Mouse (Mus musculus): ENCODE data around the gene Slc25a5. TPM values are rescaled to one million over a fixed set of nuclear protein-coding genes. Genes with fewer than 3 reads are reported as not detected.

Gene Slc25a5
- 10 to 100 TPM; 55.8 to 80.1 TPM for total RNA-seq (2021)
- long read RNA-seq, experiment 1, transcript Slc25a5-201 (4 exons, 1,240 nt), result major isoform, 85 of 289 reads
- long read RNA-seq, experiment 1, partial matches to known transcripts, result 0 of 289 reads
- long read RNA-seq, experiment 1, other reads (novel, unspliced or antisense), result 204 of 289 reads
- long read RNA-seq, experiment 2, transcript Slc25a5-201 (4 exons, 1,240 nt), result major isoform, 106 of 340 reads
- long read RNA-seq, experiment 2, partial matches to known transcripts, result 1 of 340 reads
- long read RNA-seq, experiment 2, other reads (novel, unspliced or antisense), result 233 of 340 reads

- intact Hi-C loops (cut with DNase I), result loop anchor here (1.0 kb wide), 1 partner anchor 12 kb away; no protein-coding TSS in a partner anchor
- H3K4me3 ChIP-seq, result peak within 1 kb of the TSS; percentile 87
- H3K27ac ChIP-seq, result peak within 1 kb of the TSS; percentile 97
- DNase-seq, result peak; percentile 94
- TF ChIP-seq CTCF (IDR thresholded peaks at IDR 0.05), result no peak
These were observed at the start of gene Slc25a5 for GRCm38 (mm10) chrX:36795424-36796162. Slc25a5 (plus strand) TSS chrX:36795651.

- no peak for DNase-seq
- TF ChIP-seq CTCF (IDR thresholded peaks at IDR 0.05), result no peak
- Histone ChIP-seq H3K4me3 (no peak overlapping the region), H3K27ac (no peak overlapping the region)
- intact Hi-C loops (cut with DNase I), result no loop called here
These were observed 48.7 kb upstream of the Slc25a5 start for GRCm38 (mm10) chrX:36746789-36747188.

GRCm38 (mm10) chrX:36748573-36748972 lies 46.9 kb upstream of the Slc25a5 start:
- intact Hi-C loops (cut with DNase I), result no loop called here
- no peak for TF ChIP-seq CTCF (IDR thresholded peaks at IDR 0.05)
- DNase-seq, result no peak
- Histone ChIP-seq H3K4me3 (no peak overlapping the region), H3K27ac (no peak overlapping the region)

- intact Hi-C loops (cut with DNase I), result no loop called here
- no peak overlapping the region for H3K4me3 ChIP-seq
- no peak overlapping the region for H3K27ac ChIP-seq
- no peak for DNase-seq
- no peak for TF ChIP-seq CTCF (IDR thresholded peaks at IDR 0.05)
These were observed 46.1 kb upstream of the Slc25a5 start for GRCm38 (mm10) chrX:36749281-36749785.

GRCm38 (mm10) chrX:36750591-36750990 lies 44.9 kb upstream of the Slc25a5 start:
- no peak overlapping the region for H3K27ac ChIP-seq
- no peak for TF ChIP-seq CTCF (IDR thresholded peaks at IDR 0.05)
- DNase-seq, result no peak
- H3K4me3 ChIP-seq, result no peak overlapping the region
- intact Hi-C loops (cut with DNase I), result loop anchor here (10.0 kb wide), 1 partner anchor 106 kb away; the partner anchor contains the start of gene Akap17b

- DNase-seq, result no peak
- TF ChIP-seq CTCF (IDR thresholded peaks at IDR 0.05), result no peak
- no peak overlapping the region for H3K4me3 ChIP-seq
- intact Hi-C loops (cut with DNase I), result loop anchor here (10.0 kb wide), 1 partner anchor 108 kb away; the partner anchor contains the start of gene Akap17b
- H3K27ac ChIP-seq, result no peak overlapping the region
These were observed 42.9 kb upstream of the Slc25a5 start for GRCm38 (mm10) chrX:36752586-36752985.

- Histone ChIP-seq H3K4me3 (no peak overlapping the region), H3K27ac (no peak overlapping the region)
- intact Hi-C loops (cut with DNase I), result loop anchor here (10.0 kb wide), 1 partner anchor 113 kb away; the partner anchor contains the start of gene Akap17b
- TF ChIP-seq CTCF (IDR thresholded peaks at IDR 0.05), result no peak
- DNase-seq, result no peak
These were observed 37.5 kb upstream of the Slc25a5 start for GRCm38 (mm10) chrX:36757796-36758472.

GRCm38 (mm10) chrX:36758566-36758965 lies 36.9 kb upstream of the Slc25a5 start:
- Histone ChIP-seq H3K27ac (no peak overlapping the region), H3K4me3 (no peak overlapping the region)
- TF ChIP-seq CTCF (IDR thresholded peaks at IDR 0.05), result no peak
- intact Hi-C loops (cut with DNase I), result loop anchor here (10.0 kb wide), 1 partner anchor 114 kb away; the partner anchor contains the start of gene Akap17b
- DNase-seq, result no peak

GRCm38 (mm10) chrX:36760946-36761635 lies 34.4 kb upstream of the Slc25a5 start:
- H3K27ac ChIP-seq, result no peak overlapping the region
- H3K4me3 ChIP-seq, result no peak overlapping the region
- intact Hi-C loops (cut with DNase I), result loop anchor here (2.0 to 10.0 kb wide), 2 partner anchors 60 to 144 kb away; partner anchors contain the start of gene Nkrf
- TF ChIP-seq CTCF (IDR thresholded peaks at IDR 0.05), result peak; percentile 88
- peak; percentile 17 for DNase-seq

- no peak for DNase-seq
- Histone ChIP-seq H3K27ac (no peak overlapping the region), H3K4me3 (no peak overlapping the region)
- intact Hi-C loops (cut with DNase I), result loop anchor here (10.0 kb wide), 1 partner anchor 143 kb away; the partner anchor contains the start of gene Nkrf
- TF ChIP-seq CTCF (IDR thresholded peaks at IDR 0.05), result no peak
These were observed 33.2 kb upstream of the Slc25a5 start for GRCm38 (mm10) chrX:36762289-36762688.

- no peak overlapping the region for H3K4me3 ChIP-seq
- TF ChIP-seq CTCF (IDR thresholded peaks at IDR 0.05), result no peak
- no peak for DNase-seq
- H3K27ac ChIP-seq, result no peak overlapping the region
- intact Hi-C loops (cut with DNase I), result loop anchor here (10.0 kb wide), 1 partner anchor 142 kb away; the partner anchor contains the start of gene Nkrf
These were observed 32.6 kb upstream of the Slc25a5 start for GRCm38 (mm10) chrX:36762894-36763293.

Data from gastrocnemius, adult 2 months (tissue).